14 mouse cellular contexts compared by ENCODE assay signal in genomic region chr2:173153266-173153665, GRCm38 (mm10). TPM values are rescaled to one million over a fixed set of nuclear protein-coding genes. Genes with fewer than 3 reads are reported as not detected.
"Had no signal": no experiment of that assay in that cellular context is flagged by ENCODE, and none has a peak within 500 bp of the region (broad histone marks: within the 10 kb centered on the region; RNA-seq: fewer than 3 reads in every experiment).

No protein-coding gene starts in this region.

- H3K4me3 ChIP-seq: layer of hippocampus, adult 2 months; limb, embryonic 12.5 days; liver, embryonic 13.5 days; midbrain, embryonic 15.5 days; neural tube, embryonic 13.5 days; stomach, embryonic 15.5 days had no signal

- DNase-seq: liver, embryonic 13.5 days; lung, adult 2 months; lung, postnatal 36 days; retina, postnatal 1 day; right cerebral cortex, postnatal 4 days; thymus, postnatal 4 days had no signal

- H3K27ac ChIP-seq: layer of hippocampus, adult 2 months; limb, embryonic 12.5 days; liver, embryonic 13.5 days; midbrain, embryonic 15.5 days; neural tube, embryonic 13.5 days; stomach, embryonic 15.5 days had no signal

- H3K9ac ChIP-seq: limb, embryonic 12.5 days; liver, embryonic 13.5 days; midbrain, embryonic 15.5 days; neural tube, embryonic 13.5 days; stomach, embryonic 15.5 days had no signal

- H3K4me2 ChIP-seq: limb, embryonic 12.5 days; liver, embryonic 13.5 days; midbrain, embryonic 11.5 days; midbrain, embryonic 15.5 days; neural tube, embryonic 13.5 days; stomach, embryonic 15.5 days had no signal

- H3K9me3 ChIP-seq: limb, embryonic 12.5 days; liver, embryonic 13.5 days; midbrain, embryonic 15.5 days; neural tube, embryonic 13.5 days; stomach, embryonic 15.5 days had no signal

- H3K27me3 ChIP-seq: midbrain, embryonic 15.5 days; neural tube, embryonic 13.5 days; stomach, embryonic 15.5 days had no signal

- ATAC-seq: midbrain, embryonic 15.5 days had no signal

- H3K4me1 ChIP-seq: limb, embryonic 12.5 days; midbrain, embryonic 15.5 days; neural tube, embryonic 13.5 days had no signal

- H3K36me3 ChIP-seq: limb, embryonic 12.5 days; liver, embryonic 13.5 days; midbrain, embryonic 15.5 days; neural tube, embryonic 13.5 days; stomach, embryonic 15.5 days had no signal

RNA-seq across cellular contexts. Expression of gene Pck1, which starts 0.4 kb away (rescaled TPM):
- polyA plus RNA-seq: midbrain, embryonic 11.5 days; midbrain, embryonic 15.5 days; neural tube, embryonic 13.5 days had no signal

RNA-seq across cellular contexts. Expression of gene Ctcfl, which starts 33.9 kb away (rescaled TPM):
- polyA plus RNA-seq: lung, adult 2 months; lung, postnatal 0 days; spleen, adult 2 months had no signal
